Mouse (Mus musculus) retina, adult 2 months (tissue): ENCODE results near the gene 4930432M17Rik.

Experiments used
- DNase-seq: peaks from one replicate; pipeline ENCODE4 v3.0.0-alpha.2; 2012; ENCODE audit warnings: low read depth, low spot score

The 4930432M17Rik gene

GRCm38 (mm10) chr3:121670462-121670861 is at the start of gene 4930432M17Rik:
TSS of gene 4930432M17Rik (plus strand) at chr3:121670762.
- no peak for DNase-seq

- DNase-seq = no peak
These were observed 44.9 kb upstream of the 4930432M17Rik start for GRCm38 (mm10) chr3:121625662-121626061.

DNA sequence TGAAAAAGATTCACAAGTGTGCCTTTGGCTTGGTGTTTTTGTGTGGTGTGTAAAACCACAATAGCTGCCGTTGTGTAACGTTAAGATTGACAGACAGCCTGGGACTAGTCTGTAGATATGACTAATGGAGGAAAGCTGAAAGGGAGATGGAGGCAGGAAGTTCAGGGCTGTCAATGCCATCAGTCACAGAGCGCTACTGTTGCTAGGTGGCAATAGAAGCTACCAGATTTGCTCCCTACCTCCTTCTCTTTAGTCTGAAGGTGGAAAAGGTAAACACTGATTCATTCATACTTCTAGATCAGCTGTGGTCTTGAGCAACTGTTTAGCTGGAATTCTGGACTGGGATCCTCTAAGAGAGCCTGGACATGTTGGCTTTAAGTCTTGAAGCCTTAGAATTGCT is 44.3 kb upstream of the 4930432M17Rik start:
- DNase-seq = no peak

DNA sequence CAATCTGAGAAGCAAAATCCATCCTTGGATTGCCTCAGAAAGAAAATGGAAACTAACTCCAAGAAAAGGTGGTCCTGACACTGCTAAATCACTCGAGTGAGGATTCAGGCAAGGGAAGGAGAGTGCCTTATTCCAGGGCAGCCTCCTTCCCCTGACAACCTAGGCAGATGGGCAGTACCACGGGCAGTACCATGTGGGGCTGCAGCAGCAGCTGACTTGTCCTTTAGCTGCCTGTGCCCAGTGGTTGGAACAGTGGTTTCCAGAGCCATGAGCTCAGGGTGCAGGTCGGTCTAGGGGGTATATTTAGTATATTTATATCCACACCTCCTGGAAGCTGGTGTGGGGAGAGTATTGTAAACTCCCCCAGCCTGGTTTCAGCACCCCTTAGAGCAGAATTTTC is 42.3 kb upstream of the 4930432M17Rik start:
- no peak for DNase-seq

DNA sequence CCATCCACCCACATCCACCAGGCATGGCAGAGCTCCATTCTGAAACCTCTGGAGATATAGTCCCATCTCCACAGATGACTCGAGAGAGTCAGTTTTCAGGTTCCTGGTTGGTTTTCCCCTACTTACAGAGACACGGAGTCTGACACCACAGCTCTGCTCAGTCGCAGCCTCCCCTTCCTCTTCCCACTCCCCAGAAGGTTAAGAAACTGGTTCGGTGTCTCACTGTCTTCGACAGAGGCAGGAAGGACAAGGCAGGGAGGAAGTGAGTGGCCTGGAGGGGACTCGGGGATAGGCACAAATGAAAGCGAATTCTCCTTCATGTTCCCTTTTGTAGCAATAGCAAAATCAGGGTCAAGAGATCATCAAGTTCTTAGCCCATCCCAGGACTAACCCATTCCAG is 39.9 kb upstream of the 4930432M17Rik start:
- DNase-seq = no peak

GRCm38 (mm10) chr3:121634963-121635362 is 35.6 kb upstream of the 4930432M17Rik start:
- no peak for DNase-seq

DNA sequence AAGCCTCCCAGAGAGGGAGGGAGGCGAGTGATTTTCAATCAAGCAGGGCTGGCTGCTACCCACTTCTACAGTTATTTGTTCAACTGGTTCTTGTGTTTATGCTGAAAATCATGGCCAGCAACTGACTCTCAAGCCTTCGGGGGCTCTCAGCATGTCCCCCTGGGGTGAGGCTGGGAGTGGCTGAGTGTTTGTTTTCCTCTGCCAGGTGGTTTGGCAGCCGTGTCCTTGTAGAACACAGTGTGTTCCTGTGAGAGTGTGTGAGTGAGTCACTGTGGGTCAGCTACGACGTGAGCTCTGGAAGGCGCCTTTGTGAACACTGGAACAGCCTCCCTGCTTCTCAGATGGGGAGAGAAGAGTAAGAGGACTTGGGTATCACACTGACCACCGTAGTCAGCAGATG is 35.1 kb upstream of the 4930432M17Rik start:
- DNase-seq = no peak

- peak; percentile 2 for DNase-seq
These were observed 34.2 kb upstream of the 4930432M17Rik start for GRCm38 (mm10) chr3:121636315-121636714.

- DNase-seq = no peak
These were observed 33.8 kb upstream of the 4930432M17Rik start for GRCm38 (mm10) chr3:121636748-121637147.

GRCm38 (mm10) chr3:121637792-121638191 is 32.8 kb upstream of the 4930432M17Rik start:
- no peak for DNase-seq

GRCm38 (mm10) chr3:121638241-121638640 is 32.3 kb upstream of the 4930432M17Rik start:
- DNase-seq = no peak

GRCm38 (mm10) chr3:121640611-121641010 is 30.0 kb upstream of the 4930432M17Rik start:
- no peak for DNase-seq

DNA sequence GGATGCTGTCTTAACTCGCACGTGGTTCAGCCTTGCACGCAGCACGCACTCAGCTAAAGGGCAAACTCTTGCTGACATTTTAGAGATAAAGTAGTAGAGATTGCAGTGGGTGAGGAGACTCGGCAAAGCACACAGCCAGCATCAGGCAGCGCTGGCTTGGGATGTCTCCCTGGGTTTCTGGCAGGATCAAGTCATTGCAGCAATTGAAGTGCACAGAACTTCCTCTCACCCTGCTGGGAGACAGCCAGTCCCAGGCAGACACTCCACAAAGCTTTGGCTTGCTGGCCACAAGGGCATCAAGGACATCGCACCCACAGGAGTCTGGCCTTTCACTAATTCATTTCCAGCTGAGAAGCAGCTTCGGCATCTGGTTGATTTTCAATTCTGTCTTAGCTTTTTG is 27.3 kb upstream of the 4930432M17Rik start:
- DNase-seq = no peak

DNA sequence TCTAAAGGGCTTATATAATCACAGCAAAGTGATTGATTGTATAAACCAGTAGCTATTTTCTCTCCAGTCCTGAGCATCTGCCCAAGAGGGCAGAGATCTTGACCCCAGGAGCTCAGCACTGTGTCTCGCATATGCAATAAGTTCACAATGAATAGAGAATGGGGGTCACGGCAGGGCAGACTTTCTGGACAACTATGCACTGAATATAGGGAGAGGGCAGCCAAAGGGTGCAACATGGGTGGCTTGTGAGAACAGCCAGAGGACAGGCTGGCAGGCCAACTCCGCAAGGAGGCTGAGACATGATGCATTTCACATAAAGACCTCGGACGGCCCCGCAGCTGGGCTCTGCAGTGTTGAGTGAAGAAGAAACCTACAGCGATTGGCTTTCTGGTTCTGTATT is 25.1 kb upstream of the 4930432M17Rik start:
- no peak for DNase-seq

DNA sequence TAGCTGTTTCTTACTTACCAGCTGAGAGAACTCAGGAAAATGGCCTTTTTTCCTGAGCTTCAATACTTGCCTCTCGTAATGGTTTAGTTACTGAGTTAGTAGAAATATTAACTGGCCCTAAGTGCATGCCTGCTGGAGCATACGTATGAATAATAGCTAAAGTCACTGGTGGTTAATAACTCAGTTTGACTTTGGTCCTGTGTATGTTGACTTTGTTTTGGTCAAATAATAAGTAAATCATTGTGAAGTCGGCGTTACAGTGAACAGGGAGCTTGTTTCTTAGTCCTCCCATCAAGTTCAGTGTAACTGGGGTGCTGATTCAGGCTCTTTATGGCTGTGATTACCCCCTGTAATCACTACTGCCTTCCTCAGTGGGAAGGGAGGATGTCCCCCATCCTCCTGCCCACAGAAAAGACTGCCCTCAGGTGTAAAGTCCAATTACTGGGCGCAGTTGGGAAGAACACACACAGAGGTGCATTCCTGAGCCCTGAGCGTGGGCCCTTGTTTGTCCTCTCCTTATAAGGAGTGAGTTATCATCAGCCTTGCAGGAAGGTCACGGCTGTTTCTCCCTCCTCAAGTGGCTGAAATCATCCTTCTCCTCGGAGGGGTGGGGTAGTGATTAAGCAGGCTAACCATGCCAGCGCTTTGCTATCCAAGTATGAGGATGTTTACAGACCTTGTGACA is 24.1 kb upstream of the 4930432M17Rik start:
- DNase-seq = no peak

DNA sequence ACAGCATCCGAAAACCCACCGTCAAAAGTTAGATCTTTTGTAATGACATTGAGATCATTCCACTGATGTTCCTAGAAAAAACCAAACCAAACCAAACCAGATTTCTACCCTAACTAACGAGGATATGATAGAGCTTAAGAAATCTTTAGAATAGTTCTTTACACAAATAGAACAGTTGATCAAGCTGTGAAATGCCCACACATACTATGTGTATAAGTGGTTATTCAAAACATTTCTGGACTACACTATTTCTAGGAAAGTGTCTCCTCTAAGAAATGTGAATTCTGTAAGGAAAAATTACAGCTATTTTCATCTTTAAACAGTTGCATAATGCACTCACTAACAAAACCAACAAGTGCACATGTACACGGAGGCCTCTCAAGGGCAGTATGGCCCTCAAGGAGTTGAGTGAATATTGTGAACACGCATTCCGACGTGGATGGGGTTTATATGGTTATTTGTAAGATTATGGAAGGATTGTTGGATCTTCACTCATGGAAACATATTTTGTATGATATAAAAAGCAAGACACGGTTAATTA is 22.3 kb upstream of the 4930432M17Rik start:
- no peak for DNase-seq

DNA sequence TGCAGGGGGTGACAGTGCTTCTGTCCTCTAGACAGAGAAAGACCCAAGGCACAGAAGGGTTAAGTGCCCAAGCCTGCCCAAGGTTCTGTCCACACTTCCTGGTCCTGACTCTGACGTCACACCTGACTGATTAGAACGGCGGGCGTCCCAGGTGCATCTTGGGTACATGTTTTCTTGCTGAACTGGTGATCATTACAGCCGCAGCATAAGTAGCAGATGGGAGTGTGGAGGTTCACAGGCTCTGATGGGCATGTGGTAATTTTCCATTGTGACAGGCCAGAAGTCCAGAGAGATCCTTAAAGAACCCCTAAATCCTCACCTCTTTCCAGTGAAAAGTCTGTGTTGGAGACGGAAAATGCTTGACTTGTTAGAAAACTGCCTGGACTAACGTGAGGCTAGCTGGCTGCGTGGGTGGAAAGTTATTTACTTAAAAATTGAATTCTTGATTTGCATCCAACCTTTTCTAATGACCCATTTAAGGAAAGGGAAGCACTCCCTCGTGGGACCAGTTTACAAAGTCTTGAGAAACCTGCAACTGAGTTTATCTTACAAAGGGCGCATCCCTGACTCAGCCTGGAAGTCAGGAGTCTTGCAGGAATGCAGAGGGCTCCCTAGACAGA is 20.4 kb upstream of the 4930432M17Rik start:
- DNase-seq = no peak

GRCm38 (mm10) chr3:121651710-121652109 is 18.9 kb upstream of the 4930432M17Rik start:
- DNase-seq = no peak

DNA sequence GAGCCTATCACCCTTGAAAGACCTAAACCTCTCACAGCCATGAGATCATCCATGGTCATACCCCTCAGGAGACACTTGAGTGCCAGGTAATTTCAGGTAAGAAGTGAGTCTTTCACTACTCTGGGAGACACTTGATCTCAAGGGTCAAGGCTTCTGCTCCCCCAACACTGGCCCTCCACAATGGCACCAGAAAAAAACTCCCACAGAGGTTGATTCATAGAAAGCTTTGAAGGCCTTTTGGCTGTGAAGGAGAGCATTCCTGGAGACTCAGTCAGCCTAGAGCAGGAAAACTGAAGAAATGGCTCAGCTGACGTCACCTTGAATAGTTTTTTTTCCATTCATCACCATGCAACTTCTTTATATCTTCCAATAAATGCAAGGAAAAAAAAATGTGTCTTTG is 18.4 kb upstream of the 4930432M17Rik start:
- DNase-seq = no peak

GRCm38 (mm10) chr3:121656922-121657321 is 13.6 kb upstream of the 4930432M17Rik start:
- DNase-seq = no peak

- no peak for DNase-seq
These were observed 7.7 kb upstream of the 4930432M17Rik start for GRCm38 (mm10) chr3:121662705-121663469.

- DNase-seq = no peak
These were observed 7.1 kb upstream of the 4930432M17Rik start for GRCm38 (mm10) chr3:121663470-121663847.
